Mouse (Mus musculus) kidney, postnatal 36 days (tissue): Measurements from ENCODE around the gene Rhbdd3.
"Not testable (repeated sequence)": the region's sequence is repeated elsewhere in the genome, so short reads cannot be mapped to it uniquely, and the experiment has no call there.

Experiments
- DNase-seq, 2 experiments: peaks; one replicate each; pipeline ENCODE4 v3.0.0; 2021 to 2022; ENCODE audit warnings: mixed read lengths in 2 of 2

Gene Rhbdd3

DNA sequence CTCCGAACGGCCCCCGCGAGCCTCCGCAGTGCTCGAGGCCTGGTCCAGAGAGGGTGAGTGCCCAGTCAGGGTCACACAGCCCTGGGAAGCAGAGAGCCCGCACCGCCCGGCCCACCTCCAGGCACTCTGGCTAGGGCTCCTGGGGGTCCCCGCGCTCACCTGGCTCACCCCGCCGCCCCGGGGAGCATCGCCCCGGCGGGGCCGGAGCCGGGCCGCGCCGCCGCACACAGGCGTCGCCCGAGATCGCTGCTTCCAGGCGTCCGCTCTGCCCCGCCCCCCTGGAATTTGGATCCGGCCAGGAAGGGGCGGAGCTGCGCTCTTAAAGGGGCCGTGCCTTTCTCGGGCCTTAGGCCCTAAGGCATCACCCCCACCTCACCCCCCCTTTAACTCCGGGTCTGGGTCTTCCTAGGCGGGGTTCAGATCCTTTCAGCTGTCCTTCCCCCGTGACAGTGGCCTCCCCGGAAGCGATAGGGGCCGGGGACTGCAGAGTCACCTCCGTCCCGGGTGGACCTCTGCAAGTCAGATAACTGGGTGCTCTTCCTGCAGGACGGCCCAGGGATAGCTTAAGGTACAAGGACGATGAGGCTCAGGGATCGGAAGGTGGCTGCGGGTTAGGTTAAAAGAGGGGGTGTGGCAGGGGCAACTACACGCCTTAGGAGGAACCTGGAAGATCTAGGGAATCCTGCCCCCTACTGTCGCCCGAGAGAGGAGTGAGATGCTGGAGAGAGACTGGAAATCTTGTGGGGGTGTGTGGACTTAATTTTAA is 33.5 kb upstream of the Rhbdd3 start, which contains the start of gene Gas2l1:
Gas2l1 (minus strand) TSS at position 272 of the 766 bp plus-strand sequence.
- DNase-seq = peak; percentile 92 to 97

DNA sequence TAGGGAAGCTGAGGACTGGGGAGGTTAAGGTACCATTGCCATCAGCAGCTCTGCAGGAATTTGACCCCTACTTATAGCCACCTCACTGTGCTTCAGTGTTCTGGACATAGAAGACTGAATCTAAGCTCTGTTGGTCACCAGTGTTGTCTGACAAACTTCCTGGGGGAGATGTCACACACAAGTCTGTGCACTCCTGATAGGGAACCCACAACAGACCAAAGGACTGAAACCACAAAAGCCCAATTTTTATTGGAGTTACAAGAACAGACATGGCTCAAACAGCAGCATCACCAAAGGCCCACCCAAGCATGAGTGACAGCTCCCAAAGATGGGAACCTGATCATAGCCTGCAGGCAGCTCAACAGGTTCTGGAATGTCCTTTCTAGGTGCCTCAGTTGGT is 31.7 kb upstream of the Rhbdd3 start:
- no peak for DNase-seq

GRCm38 (mm10) chr11:5068126-5068971 is 30.4 kb upstream of the Rhbdd3 start:
- no peak for DNase-seq

- DNase-seq = peak in 1 of 2 experiments; percentile 47
Measured at GRCm38 (mm10) chr11:5074882-5075281, 23.8 kb upstream of the Rhbdd3 start.

DNA sequence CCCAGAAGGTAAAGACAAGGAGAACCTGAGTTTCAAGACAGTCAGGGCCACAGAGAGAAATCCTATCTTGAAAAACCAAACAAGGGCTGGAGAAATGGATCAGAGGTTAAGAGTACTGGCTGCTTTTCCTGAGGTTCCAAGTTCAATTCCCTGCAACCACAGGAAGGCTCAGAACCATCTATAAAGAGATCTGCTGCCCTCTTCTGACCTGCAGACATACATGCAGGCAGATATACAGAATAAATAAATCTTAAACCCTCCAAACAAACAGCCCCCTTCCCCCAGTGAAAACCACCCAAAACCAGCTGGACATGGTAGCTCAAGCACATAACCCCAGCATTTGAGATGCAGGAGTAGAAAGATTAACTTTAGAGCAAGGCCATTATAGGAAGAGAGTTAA is 23.0 kb upstream of the Rhbdd3 start:
- DNase-seq = no peak

GRCm38 (mm10) chr11:5076843-5077242 is 21.9 kb upstream of the Rhbdd3 start:
- DNase-seq = not testable (repeated sequence)

DNA sequence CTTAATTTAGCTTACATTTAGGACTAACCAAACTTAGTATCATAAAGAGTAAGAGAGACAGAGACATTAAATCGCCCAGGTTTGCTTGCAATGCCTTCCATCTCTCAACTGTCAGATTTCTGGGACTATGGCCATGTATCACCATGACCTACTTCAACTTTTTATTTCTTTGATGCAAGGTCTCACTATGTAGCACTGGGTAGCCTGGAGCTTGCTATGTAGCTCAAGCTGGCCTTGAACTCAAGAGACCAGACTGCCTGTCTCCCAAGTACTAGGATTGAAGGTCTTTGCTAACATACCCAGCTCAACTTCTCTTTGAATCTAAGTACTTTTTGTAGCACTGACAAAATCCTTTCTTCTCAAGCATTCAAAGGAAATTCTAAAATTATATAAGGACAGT is 9.6 kb upstream of the Rhbdd3 start:
- no peak for DNase-seq

GRCm38 (mm10) chr11:5091706-5092105 is 7.0 kb upstream of the Rhbdd3 start:
- peak; percentile 21 to 29 for DNase-seq

DNA sequence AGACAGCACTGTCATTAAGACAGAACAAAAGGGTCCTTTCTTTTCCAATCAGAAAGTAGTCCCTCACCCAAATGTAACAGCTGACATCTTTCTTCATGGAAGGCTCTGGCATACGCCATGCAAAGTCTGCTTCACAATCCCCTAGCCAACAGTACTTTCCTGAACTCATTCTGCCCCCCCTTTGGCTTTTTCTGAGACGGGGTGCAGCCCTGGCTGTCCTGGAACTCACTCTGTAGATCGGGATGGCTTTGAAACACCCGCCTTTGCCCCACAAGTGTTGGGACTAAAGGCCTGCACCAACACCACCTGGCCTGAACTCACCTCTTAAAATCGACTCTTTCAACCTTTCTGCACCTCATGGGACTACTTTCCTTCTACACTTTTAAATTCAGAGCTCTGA is 2.8 kb upstream of the Rhbdd3 start:
- DNase-seq = no peak

DNA sequence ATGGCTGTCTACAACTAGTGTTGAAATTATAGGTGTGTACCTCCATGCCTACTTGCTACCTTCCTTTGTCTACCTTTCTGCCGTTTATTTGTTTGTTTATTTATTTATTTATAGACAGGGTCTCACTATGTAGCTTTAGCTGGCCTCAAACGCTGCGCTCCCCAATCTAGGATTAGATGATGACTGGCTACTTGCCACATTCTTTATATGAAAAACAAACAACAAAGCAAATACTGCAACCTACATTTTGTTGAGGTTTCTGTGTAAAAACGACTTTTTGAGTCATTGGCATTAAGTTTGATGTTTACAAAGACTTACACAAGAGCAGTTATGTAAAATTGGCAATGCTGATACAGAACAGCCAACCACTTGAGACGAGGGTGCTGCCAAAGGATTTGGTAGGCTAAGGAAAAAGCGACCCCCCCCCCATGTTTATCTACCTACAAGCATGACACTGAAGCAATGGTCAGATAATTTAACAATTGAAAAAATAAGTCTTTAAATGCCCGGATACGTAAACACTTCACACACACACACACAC is 2.2 kb upstream of the Rhbdd3 start:
- no peak for DNase-seq

DNA sequence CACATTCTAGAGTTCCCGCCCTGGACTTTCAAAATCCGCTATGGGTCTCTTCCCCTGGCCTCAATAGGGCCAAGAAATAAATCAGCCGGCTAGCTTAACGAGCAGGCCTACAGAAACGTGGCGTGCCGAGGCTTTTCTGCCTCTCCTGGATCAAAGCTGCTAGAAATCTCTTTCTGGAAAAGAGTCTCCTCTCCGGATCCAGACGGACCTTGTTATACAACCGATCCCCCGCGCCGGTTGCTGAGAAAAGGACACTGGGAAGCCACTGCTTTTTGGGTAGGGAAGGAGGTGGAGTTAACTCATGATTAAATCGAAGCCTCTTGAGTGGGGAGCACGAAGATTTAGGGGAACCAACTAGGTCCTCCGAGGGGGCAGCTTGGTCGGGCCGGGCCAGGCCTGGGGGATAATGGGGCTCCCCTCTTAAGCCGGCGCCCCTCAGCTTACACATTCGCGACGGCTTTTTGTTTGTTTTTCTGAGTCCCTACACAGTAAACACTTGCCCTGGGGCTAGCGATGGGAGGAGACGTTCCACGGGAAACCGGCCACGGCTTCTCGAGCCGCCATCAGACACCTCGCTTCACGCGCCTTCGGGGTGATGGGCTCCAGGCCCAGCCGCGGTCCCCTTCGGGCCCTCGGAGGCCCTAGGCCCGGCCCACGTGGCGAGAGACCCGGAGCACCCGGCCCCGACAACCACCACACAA is 541 bp upstream of the Rhbdd3 start:
- DNase-seq = peak; percentile 44 to 65

DNA sequence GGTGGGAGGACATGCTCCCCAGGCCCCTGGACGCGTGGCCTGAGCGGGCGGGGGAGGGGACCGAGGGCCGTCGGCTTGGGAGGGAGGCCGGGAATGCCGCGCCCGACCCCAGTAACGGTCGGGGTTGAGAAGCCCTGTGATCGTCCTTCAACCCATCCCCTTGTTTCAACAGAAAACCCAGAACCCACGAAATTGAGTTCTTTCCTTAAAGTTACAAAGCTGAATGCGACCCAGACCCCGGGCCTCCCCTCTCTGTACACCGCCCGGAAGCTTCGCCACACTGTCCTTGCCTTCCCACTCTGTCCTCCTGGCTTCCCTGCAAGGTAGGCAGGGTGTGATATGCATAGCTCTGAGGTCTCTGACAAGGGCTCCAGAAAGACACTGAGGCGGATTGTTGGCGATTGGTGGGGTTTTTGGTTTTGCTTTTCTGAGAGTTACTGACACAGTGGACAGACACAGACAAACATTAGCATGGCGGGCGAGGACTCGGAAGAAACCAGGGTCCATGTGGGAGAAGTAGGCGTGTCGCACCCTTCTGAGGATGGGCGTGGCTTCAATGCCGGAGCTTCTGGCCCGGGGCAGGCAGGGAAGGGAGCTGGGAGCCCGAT is 954 bp downstream of the Rhbdd3 start:
- peak; percentile 90 to 91 for DNase-seq

GRCm38 (mm10) chr11:5100283-5100682 is 1.6 kb downstream of the Rhbdd3 start:
- DNase-seq = no peak

- DNase-seq = no peak
Measured at GRCm38 (mm10) chr11:5100801-5101200, 2.1 kb downstream of the Rhbdd3 start.

GRCm38 (mm10) chr11:5101641-5102040 is 2.9 kb downstream of the Rhbdd3 start:
- DNase-seq = no peak

DNA sequence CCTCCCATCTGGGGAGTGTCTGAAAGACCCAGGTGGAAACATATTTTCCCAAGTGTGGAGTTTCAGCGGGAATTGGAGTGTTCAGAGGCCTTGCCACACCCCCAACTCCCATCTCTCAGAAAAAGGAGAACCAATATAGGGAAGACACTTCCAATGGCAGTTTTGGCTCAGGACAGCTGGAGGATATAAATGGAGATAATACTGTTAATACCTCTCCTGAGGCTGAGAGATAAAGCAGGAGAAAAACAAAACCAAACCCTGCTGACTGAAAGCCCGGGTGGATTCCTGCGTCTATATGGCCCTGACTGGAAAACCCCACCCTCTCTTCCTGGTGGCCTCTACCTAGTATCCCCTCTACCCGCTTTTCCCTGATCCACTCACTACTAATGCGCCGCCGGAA is 3.7 kb downstream of the Rhbdd3 start:
- no peak for DNase-seq

DNA sequence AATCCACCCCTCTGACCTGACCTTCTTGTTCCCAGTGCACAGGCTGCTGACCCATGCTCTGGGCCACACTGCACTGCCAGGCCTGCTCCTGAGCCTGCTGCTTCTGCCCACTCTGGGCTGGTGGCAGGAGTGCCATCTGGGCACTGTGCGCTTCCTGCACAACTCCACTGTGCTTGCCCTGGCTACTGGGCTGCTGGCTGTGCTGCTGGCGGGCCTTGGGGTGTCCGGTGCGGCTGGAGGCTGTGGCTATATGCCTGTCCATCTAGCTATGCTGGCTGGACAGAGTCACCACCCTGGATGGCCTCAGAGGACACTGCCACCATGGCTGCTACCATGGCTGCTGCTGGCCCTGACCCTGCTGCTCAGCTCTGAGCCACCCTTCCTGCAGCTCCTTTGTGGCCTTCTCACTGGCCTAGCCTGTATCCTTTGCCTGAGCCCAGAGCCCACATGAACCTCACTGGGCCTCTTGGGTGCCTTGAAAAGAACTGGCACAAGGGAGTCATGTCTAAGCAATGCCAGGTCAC is 5.3 kb downstream of the Rhbdd3 start:
- no peak for DNase-seq

DNA sequence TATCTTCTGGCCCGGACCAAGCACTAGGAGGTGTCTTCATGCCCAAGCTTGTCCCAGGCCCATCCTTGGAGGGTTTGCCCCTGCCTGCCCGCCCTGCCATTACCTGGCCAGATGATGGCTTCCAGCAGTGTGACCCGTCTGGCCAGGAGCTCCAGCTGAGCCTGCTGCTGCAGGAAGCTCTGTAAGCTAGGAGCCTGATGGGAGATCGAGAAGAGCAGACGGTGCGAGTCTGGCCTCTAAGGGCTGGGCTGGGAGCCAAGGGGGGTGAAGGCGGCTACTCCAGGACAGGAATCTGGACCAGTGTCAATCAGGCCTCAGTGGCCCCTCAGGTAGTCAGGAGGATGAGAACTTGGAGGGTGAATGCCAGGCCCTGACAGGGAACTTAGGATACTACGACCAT is 10.7 kb downstream of the Rhbdd3 start:
- DNase-seq = no peak

- DNase-seq = no peak
Measured at GRCm38 (mm10) chr11:5113645-5114044, 14.9 kb downstream of the Rhbdd3 start.

DNA sequence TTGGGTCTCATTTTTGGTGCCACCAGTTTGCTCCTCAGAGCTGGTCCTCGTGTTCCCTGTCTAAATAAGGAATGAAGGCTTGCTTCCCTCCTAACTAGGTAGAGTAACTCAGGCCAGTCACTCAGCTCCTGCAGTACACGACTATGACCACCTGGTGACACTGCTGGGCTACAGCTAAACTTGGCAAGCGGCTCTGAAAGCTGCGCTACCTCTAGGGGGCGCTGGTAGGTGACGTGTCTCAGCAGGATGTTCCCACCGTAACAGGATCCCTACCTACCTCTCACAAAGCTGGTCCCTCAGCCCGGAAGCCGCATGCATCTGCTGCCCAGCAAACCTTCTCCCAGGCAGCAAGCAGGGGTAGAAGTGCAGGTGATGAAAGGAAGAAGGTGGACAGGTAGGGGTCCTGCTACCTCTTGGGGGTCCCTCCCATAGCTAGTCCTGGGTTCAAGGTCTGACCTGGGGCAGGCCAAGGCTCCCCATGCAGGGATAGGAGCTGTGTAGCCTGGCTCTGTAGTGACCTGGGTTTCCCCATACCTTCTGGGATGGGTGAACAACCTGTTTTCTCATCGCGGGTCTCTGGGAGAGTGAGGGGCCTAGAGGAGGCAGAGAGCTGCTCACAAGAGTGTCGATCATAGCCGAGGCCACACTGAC is 16.3 kb downstream of the Rhbdd3 start:
- peak; percentile 88 to 95 for DNase-seq

DNA sequence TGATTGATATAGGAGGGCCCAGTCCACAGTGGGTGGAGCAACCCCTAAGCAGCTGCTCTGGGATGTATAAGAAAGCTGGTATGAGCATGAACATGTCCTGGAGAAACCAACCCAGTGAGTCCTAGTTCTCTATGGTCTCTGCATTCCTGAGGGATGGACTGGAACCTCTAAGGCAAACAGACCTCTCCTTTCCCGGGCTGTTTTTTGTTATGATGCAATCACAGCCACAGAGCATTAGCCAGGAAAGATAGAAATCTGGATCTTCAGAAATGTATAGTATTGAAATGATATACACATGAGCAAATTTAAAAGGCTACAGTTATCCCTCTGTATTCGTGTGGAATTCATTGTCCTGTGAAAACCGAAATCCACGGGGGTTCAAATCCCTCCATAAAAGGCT is 27.0 kb downstream of the Rhbdd3 start:
- DNase-seq = no peak

DNA sequence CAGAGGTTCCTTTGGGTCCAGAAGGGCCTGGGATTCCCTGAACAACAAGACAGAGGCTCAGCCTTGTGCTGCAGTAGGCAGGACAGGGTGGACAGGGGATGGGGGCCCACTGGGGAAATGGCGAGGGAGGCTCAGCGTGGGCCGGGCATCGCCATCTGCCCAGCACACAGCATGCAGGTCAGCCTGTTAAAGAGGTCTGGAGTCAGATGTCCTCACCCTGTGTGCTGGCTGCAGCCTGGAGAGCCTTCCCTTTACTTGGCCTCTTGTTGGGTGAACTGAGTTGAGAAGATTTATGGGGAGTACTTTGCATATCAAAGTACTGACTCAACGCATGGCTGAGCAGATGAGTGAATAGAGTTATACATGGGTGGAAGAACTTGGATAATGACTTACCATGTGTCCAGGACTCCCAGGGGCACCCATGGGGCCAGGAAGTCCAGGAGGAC is 30.3 kb downstream of the Rhbdd3 start:
- peak in 1 of 2 experiments; percentile 25 for DNase-seq
